Mouse (Mus musculus) inflammation-experienced regulatory T-cells, adult 6 months (primary cell): ENCODE data around the gene Olfr520. TPM values are rescaled to one million over a fixed set of nuclear protein-coding genes. Genes with fewer than 3 reads are reported as not detected.
"Not testable (repeated sequence)": the region's sequence is repeated elsewhere in the genome, so short reads cannot be mapped to it uniquely, and the experiment has no call there.

Experiments used
- ATAC-seq: one replicate; pipeline ENCODE4 v1.8.0; 2017
- polyA plus RNA-seq, 3 experiments: library from polyadenylated mRNA; unstranded; fragments of 100-300 nt; shearing (Covaris generic); gene quantifications; one replicate each; pipeline ENCODE4 v1.2.1; 2017

The Olfr520 gene
- not detected for polyA plus RNA-seq

GRCm38 (mm10) chr7:99729973-99730372 lies at the start of gene Olfr520:
Gene Olfr520 (plus strand): TSS chr7:99730273.
- ATAC-seq: no peak

DNA sequence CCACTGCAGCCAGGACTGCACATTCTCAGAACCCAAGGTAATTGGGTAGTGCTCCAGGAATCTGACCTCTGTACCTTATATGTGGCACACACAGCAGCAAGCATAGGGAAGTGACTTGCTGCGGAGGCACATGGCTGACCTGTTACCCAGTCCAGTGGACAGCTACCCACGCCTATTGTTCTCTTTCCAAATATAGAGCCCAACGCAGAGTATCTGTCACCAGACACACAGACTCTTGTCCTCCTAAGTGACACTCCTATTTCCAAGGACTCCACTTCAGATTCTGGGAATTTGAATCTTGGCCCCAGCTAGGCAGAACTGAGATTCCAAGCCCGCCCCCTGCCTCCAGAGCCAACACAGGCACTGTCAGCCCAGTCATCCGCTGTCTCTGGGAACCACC lies 49.3 kb upstream of the Olfr520 start:
- ATAC-seq: no peak

- ATAC-seq: no peak
These were observed 46.0 kb upstream of the Olfr520 start for GRCm38 (mm10) chr7:99684086-99684485.

- ATAC-seq: no peak
These were observed 39.3 kb upstream of the Olfr520 start for GRCm38 (mm10) chr7:99690819-99691218.

- no peak for ATAC-seq
These were observed 37.7 kb upstream of the Olfr520 start for GRCm38 (mm10) chr7:99692396-99692795.

DNA sequence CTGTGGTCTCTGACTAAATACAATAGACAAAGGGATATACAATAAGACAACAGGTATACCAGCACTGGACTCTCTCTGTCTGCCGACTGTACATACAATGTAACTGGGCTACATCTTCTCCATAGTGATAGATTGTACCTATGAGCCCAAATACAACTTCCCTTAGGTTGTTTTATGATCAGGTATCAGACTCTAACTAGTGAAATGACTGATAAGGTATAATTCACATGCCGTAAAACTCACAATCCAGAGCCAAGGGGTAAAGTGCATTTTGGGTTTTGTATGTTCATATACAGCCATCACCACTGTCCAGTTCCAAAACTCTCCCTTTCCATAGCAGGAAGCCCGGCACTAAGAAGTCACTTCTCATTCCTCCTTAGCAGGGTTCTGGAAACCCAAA lies 36.7 kb upstream of the Olfr520 start:
- ATAC-seq: no peak

- no peak for ATAC-seq
These were observed 36.1 kb upstream of the Olfr520 start for GRCm38 (mm10) chr7:99693976-99694375.

DNA sequence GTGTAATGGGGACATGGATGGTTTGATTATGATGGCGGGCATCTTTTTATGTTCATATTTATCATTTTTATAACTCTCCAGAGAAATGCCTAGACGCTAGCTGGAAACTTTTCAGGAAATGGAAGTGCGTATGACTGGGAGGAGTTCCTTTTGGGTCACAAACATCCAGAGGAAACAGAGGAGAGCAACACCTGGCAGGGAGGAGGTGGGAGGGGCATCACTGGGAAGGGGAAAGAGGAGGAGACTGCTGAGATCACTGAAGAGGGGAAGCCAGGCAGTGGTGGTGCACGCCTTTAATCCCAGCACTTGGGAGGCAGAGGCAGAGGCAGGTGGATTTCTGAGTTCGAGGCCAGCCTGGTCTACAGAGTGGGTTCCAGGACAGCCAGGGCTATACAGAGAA lies 35.6 kb upstream of the Olfr520 start:
- not testable (repeated sequence) for ATAC-seq

- ATAC-seq: no peak
These were observed 34.5 kb upstream of the Olfr520 start for GRCm38 (mm10) chr7:99695471-99696057.

DNA sequence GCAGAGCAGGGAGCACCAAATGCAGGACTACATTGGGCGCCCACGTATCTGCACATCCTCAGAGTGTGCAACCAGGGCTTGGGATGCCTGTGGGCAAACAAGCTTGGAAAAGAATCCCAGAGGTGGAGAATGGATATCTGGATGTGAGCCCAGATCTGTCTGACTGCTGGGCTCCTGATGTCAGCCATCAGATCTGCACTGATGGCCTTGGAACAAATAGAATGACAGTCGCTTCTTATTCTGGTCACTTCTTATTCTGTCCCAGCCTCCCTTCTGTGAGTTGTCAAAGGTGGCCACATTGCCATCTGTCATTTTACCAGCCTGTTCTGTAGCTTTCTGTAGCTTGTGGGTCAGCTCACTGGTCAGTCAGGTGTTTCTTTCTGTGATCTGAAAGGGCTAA lies 31.5 kb upstream of the Olfr520 start:
- ATAC-seq: no peak

DNA sequence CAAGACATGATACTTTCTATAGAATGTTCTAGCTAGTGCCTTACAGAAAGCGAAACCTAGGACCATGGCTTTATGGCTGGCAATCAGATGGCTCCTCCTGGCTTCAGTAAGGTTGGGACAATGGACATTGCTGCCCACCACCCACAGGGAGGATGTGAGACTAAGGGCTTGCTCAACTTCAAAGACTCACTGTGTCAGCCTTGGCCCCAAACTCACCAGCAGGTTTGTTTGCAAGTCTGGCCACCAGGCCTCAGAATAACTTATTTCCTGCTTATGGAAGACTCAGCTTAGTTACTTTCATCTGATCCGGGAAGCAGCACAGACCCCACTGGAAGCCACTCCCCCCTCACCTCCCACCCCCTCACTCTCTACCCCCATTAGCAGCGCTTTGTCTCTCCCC lies 31.0 kb upstream of the Olfr520 start:
- no peak for ATAC-seq

DNA sequence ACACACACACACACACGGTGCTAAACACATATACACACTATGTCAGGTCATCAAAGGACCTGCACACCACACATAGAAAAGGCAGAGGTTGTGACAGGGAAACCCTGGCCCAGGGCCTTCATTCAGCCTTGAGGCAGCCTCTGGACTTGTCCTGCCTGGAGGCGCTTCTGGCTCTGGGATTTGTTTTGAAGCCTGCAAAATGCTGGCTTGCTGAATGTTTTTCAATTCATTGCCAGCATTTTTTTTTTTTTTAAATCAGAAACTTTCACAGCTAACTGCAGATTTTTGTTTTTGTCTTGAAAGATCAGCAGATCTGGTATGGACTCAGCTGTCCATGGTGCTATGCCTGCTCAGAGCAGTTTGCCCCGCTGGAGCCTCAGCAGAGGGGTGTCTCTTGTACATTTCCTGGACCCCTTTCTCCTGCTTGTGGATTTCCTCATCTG lies 30.3 kb upstream of the Olfr520 start:
- no peak for ATAC-seq

DNA sequence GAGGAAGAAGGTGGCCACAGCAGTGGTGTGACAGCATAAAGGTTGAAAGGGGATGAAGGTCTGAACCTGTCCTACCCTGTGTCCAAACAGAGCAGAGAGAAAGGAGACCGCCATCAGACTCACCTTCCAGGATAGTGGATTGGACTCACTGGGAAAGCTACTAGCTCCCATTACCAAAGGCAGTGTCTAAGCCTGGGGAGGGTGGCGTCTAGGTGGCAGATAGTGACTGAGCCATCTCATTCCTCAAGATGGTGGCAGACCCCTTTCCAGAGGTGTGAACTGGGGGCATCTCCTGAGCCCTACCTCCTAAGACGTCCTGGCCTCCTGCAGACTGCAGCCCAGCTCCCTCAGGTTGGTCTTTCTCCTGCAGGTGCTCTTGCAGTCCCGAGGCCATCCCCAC lies 29.4 kb upstream of the Olfr520 start:
- ATAC-seq: no peak

- ATAC-seq: no peak
These were observed 27.9 kb upstream of the Olfr520 start for GRCm38 (mm10) chr7:99702201-99702600.

GRCm38 (mm10) chr7:99704736-99705519 lies 25.1 kb upstream of the Olfr520 start:
- ATAC-seq: no peak

DNA sequence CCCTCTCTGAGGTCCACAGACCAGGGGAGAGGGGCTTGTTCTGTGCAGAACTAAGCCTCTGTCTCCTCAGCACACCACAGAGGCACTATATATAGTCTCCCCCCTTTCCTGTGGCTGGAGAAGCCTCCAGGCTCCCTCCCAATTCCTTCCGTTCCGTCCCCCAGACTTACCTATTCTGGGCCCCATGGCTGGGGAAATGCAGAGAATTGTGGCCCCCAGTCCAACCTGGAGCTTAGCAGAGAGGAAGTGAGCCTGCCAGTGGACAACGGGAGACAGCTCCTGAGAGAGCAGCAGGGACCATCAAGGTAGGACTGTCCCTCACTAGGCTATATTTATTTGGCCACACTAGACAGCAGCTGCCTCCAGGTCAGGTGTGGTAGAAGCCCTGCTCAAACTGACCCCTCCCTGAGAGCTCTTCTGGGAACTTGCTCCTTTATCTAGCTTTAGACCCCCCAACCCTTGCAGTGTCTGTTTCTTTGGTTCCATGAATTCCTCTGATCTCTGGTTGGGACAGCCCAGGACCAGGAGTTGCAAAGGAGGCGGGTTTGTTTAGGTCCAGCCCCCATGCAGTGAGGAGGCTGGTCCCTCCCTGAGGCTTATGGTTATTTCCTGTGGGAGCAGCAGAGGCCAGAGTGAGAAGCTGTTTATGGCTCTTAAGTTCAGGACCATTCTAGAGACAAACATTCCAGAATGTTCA lies 23.6 kb upstream of the Olfr520 start:
- ATAC-seq: no peak

DNA sequence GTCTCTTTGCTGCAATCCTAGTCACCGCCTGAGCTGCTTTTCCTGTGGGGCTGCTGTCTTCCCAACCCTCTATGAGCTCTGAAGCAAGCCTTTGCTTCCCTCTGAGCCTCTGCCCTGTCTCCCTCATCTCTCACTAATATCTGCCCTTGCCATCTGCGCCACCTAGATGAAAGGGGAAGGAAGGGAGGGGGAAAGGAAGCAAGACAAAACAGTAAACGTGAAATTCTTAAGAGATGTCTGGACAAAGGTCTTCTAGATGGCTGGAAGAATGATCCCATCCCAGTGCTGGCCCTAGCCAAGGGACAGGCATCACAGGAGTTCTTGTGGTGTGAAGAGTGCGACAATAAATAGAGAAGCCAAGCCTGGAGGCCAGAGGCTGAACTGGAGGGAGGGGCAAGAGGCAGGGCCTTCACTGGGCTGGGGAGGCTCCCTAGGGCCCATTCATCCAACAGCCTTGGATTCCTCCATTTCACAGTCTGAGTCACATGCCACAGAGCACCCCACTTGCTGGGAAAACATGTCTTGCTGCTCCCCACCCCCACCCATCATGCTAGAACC lies 23.0 kb upstream of the Olfr520 start:
- no peak for ATAC-seq

- no peak for ATAC-seq
These were observed 22.4 kb upstream of the Olfr520 start for GRCm38 (mm10) chr7:99707671-99708070.

DNA sequence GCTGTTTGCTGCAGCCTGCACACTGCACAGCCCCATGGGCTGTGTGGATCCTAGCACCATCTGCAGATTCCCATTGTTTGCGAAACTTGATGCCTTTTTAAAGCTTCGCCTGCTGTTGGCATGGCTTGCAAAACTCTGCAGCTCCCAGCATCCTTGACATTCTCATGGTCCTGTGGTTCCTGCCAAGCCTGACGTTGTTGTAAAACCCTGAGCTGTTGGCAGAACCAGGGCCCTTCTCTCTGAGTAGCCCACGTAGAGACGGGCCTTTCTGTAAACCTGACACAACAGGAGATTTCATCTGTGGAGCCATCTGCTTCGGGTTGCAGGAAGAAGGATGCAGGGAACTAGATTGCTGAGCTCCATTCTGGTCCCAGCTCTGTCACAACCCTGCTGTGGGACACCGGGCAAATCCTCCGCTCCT lies 21.8 kb upstream of the Olfr520 start:
- ATAC-seq: no peak

- no peak for ATAC-seq
These were observed 21.3 kb upstream of the Olfr520 start for GRCm38 (mm10) chr7:99708750-99709149.

DNA sequence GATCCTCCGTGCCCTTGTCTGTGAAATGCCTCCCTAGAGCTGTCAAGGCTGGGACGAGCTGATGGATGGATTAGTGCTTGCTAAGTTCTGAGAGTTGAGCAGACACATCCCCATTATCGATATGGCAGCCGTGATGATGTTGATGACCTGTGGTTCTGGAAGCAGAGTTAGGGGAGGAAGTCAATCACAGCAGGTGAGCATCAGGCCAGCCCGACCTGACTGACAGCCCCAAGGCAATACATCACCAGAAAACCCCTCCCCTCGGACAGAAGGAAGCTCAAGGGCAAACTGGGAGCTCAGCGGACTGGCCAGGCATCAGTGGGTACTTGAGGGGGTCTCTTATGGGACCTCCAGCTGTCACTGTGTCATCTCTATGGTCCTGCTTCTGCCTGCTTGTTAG lies 20.1 kb upstream of the Olfr520 start:
- no peak for ATAC-seq

GRCm38 (mm10) chr7:99710476-99710875 lies 19.6 kb upstream of the Olfr520 start:
- no peak for ATAC-seq

- no peak for ATAC-seq
These were observed 18.9 kb upstream of the Olfr520 start, which contains the start of gene Slco2b1 for GRCm38 (mm10) chr7:99711166-99711565. Gene Slco2b1 (minus strand): TSS chr7:99711340.
